Mouse (Mus musculus) liver (tissue): Measurements from ENCODE around the gene Nat14.
A peak's percentile ranks its signal among the peaks of the same experiment; 100 is the strongest.
"Not testable (repeated sequence)": the region's sequence is repeated elsewhere in the genome, so short reads cannot be mapped to it uniquely, and the experiment has no call there.

Experiments used
- DNase-seq: peaks from one replicate; pipeline ENCODE4 v3.0.0-alpha.2; 2020; ENCODE audit warnings: mixed read lengths

The Nat14 gene

DNA sequence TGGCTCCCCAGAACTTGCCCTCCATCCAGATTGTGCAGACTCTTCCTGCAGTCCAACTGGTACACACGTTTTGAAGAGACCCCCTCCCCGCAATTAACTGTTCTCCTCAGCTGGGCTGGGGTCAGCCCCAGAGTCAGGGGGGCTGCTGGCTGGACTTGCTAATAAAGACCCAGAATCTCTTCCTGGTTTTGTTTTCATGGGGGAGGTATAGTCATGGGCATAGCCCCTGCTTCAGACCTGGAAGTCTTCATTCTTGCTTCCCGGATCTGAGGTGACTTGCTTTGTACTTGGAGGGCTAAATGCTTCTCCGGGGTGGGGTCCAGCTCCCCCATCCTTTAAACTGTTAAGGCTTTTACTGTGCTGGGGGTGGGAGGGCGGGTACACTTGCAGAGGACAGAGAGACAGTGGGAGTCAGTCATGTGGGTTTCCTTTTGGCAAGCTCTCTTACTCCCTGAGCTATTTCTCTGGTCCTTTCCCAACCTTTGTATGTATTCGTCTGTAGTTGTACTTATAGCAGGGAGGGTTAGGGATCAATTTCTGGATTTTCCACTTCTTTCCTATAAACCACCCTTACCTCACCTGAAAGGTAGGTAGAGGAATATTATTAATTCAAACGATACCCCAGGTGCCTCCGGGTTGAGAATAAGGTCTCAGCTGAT is at the start of gene Nat14:
TSS of gene Nat14 (plus strand) at position 205 of the 659 bp plus-strand sequence.
- no peak for DNase-seq

GRCm38 (mm10) chr7:4876753-4877221 is 45.0 kb upstream of the Nat14 start, which contains the start of gene Isoc2a:
TSS of gene Isoc2a (plus strand) at chr7:4877153.
- peak; percentile 96 for DNase-seq

- no peak for DNase-seq
Observed at GRCm38 (mm10) chr7:4877226-4877625, 44.6 kb upstream of the Nat14 start.

DNA sequence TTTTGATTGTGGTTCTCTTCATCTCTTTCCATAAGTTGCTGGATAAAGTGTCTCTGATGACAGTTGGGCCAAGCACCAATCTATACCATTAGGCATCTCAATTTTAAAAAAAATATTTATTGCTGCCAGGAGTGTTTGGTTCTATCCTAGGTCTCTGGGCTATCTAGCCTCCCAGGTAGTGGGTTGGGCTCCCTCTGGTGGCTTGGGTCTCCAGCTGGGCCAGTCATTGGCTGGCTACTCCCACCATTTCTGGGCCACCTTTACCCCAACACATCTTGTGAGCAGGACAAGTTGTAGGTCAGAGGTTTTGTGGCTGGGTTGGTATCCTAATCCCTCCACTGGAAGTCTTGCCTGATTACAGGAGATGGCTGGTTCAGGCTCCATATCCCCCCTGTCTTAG is 43.6 kb upstream of the Nat14 start:
- DNase-seq, result peak; percentile 49

DNA sequence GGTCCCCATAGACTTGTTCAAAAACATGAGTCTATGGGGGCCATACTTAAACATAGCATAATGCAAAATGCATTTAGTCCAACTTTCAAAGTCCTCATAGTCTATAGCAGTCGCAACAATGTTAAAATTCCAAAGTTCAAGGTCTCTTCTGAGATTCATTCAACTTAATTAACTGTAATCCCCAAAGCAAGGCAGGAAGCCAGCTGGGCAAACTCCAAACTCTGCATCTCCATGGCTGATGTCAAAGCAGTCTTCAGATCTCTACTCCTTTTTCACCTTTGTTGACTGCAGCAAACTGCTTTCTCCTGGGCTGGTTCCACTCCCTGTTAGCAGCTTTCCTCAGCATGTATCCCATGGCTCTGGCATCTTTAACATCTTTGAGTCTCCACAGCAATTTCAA is 42.8 kb upstream of the Nat14 start:
- not testable (repeated sequence) for DNase-seq

GRCm38 (mm10) chr7:4886680-4887079 is 35.1 kb upstream of the Nat14 start:
- DNase-seq, result no peak

DNA sequence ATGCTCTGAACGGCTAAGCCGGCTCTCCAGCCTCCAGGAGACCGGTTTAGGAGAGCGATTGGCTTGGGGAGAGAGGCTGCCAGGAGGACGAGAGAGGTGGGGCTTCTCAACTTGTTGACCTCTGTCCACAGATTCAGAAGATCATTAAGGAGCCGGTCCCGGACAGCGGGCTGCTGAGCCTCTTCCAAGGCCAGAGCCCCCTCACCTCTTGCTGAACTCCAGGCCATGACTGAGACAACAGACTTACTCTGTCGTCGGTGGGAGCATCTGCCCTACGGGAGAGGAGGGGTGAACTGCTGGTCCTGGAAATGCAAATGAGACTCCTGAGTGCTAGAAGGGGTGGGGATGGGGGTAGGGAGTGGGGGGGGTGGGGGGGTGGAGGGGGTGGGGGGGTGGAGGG is 26.6 kb upstream of the Nat14 start:
- DNase-seq, result no peak

GRCm38 (mm10) chr7:4898851-4899648 is 22.8 kb upstream of the Nat14 start:
- peak; percentile 38 for DNase-seq

- peak; percentile 68 for DNase-seq
Observed at GRCm38 (mm10) chr7:4899649-4900522, 21.9 kb upstream of the Nat14 start.

- no peak for DNase-seq
Observed at GRCm38 (mm10) chr7:4900523-4900851, 21.3 kb upstream of the Nat14 start.

DNA sequence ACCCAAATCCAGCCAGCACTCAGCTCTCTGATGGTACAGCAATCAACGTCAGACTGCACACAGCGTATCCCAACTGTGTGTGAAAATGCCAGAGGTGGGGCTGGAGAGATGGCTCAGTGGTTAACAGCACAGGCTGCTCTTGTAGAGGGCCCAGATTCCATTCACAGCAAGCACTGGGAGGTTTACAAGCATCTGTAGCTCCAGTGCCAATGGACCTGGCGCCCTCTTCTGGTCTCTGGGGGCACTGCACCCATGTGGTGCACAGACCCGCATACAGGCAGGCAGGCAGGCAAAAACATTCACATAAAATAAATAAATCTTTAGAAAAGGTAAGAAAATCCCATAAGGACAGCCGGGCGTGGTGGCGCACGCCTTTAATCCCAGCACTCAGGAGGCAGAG is 20.7 kb upstream of the Nat14 start:
- DNase-seq, result peak; percentile 79

DNA sequence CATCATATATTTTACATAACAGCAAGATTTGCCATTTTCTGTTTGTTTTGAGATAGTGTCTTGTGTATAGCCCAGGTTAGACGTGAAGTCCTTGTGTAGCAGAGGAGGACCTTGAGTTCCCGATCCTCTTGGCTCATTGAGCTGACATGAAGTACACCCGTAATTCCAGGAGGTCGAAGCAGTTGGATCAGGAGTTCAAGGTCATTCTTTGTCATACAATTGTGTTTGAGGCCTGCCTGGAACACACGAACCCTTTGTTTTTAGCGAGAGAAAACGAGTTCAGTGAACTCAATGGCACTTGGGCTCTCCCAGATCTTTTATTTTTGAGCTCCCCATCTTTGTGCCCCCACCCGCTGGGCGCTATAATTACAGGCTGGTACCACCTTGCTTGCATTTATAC is 19.4 kb upstream of the Nat14 start:
- no peak for DNase-seq

GRCm38 (mm10) chr7:4906466-4906950 is 15.3 kb upstream of the Nat14 start, which contains the start of gene Gm36210:
TSS of gene Gm36210 (minus strand) at chr7:4906516.
- no peak for DNase-seq

- peak; percentile 67 for DNase-seq
Observed at GRCm38 (mm10) chr7:4911561-4911960, 10.3 kb upstream of the Nat14 start.

DNA sequence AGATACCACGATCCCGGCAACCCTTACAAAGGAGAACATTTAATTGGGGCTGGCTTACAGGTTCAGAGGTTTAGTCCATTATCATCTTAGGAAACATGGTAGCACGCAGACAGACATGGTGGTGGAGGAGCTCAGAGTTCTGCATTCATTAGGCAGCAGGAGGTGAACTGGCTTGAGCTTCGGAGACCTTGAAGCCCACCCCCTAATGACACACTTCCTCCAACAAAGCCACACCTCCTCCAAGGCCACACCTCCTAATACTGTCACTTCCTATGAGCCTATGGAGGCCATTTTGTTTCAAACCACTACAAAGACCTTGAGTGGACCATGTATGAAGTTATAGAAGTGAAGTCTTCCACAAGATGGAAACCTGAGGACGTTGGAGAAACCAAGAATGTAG is 9.6 kb upstream of the Nat14 start:
- DNase-seq, result no peak

- peak; percentile 93 for DNase-seq
Observed at GRCm38 (mm10) chr7:4915007-4915665, 6.7 kb upstream of the Nat14 start, which contains the start of gene Zfp628. TSS of gene Zfp628 (plus strand) at chr7:4915217.

- DNase-seq, result peak; percentile 51
Observed at GRCm38 (mm10) chr7:4915669-4916416, 6.0 kb upstream of the Nat14 start.

- no peak for DNase-seq
Observed at GRCm38 (mm10) chr7:4917494-4917893, 4.3 kb upstream of the Nat14 start.

GRCm38 (mm10) chr7:4918681-4919080 is 3.1 kb upstream of the Nat14 start:
- DNase-seq, result no peak

GRCm38 (mm10) chr7:4919096-4919495 is 2.7 kb upstream of the Nat14 start:
- no peak for DNase-seq

GRCm38 (mm10) chr7:4919971-4920370 is 1.9 kb upstream of the Nat14 start:
- DNase-seq, result no peak

- DNase-seq, result no peak
Observed at GRCm38 (mm10) chr7:4920496-4920895, 1.3 kb upstream of the Nat14 start.
